Mouse (Mus musculus): ENCODE data around the gene Erc2. TPM values are rescaled to one million over a fixed set of nuclear protein-coding genes. Genes with fewer than 3 reads are reported as not detected.

The Erc2 gene
- polyA plus RNA-seq, 1 experiment from 2014 or later = 33.1 TPM

DNA sequence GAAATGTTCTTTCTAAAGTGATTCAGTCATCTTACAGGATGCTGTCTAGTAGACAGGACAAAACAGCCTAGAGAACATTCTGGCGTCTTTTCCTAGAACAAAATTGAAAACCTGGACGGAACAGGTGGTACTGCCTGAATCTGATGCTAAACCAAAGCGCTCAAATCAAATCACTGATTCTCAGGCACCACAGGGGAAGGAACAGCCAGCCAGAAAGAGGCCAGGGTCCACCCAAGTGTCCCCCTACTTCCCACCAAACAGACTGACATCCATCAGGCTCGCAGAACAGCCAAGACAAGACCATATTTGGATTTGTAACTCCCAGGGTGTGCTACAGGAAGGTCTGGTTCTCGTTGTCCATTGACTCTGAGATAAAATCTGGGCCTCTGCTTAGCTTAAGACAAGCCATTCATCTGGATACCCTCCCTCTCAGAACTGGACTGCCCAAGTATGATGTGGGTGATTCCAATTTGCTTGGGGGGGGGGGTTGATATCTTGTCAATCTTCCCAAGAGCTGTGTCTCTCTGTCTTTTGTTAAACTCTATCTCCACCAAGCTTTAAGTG, 783.1 kb downstream of the Erc2 start:
- 86% methylated on average over 5 of the region's 5 CpGs for WGBS
- Histone ChIP-seq H3K4me2 (replicated peaks) (no peak overlapping the region), H3K9ac (no peak overlapping the region), H3K9me3 (no peaks in the 10 kb centered on the region), H3K4me1 (0 out of 2 replicates have a peak, but pooled peaks cover under 1% of the 10 kb centered on the region), H3K27me3 (replicated peaks) (no peaks in the 10 kb centered on the region), H3K36me3 (no peaks in the 10 kb centered on the region), H3K4me3 (no peak overlapping the region), H3K27ac (no peak overlapping the region)
- no peak for ATAC-seq (ENCODE audit: low FRiP score, low read depth)

DNA sequence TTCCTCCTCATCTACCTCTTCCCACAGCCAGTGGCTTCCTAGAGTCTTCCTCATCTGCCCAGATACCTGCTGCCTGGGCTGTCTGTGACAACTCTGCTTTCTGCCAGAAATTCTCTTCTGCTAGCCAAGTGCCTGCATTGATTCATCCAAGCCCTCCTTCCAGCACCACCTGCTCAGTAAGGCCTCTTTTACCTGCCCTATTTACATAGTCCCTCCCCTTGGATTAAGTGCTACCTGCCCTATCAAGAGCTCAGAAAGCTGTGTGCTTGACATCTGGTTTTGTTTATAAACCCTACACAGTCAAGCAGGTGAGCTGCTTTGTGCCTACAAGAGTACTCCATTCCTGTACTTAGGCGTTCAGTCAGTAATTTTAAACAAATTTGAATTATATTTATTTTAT, 787.2 kb downstream of the Erc2 start:
- Histone ChIP-seq H3K9ac (no peak overlapping the region), H3K36me3 (no peaks in the 10 kb centered on the region), H3K9me3 (no peaks in the 10 kb centered on the region), H3K4me1 (peaks cover 14% of the 10 kb centered on the region), H3K27ac (no peak overlapping the region), H3K4me2 (replicated peaks) (no peak overlapping the region), H3K4me3 (no peak overlapping the region), H3K27me3 (replicated peaks) (no peaks in the 10 kb centered on the region)
- ATAC-seq (ENCODE audit: low FRiP score, low read depth) = no peak
- 81% methylated on average over 1 of the region's 1 CpGs for WGBS

DNA sequence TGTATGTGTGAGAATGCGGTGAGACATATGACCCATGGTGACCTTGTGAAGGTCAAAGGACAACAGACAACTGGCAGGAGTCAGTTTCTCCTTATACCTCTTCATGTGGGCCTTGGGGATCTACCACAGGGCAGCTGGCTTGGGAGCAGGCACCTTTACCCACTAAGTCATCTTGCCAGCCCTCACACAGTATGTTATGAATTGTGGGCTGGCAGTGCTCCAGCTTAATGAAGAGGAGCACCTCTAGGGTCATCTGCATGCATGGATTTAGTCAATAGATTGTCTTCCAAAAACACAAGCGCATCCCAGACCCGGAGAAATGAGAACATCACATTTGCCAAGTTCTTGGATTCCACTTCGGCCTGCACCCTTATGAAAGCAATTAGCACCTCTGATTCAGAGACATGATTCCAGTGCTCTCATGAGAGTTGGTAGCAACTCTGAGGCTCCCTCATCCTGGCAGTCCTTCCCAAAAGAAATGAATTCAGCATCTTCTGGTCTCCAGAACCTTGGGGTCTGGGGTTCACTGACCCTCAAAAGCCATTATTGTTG, 787.6 kb downstream of the Erc2 start:
- 93% methylated on average over 4 of the region's 4 CpGs for WGBS
- H3K27ac ChIP-seq = no peak overlapping the region
- H3K4me2 ChIP-seq (replicated peaks) = no peak overlapping the region
- peaks cover 14% of the 10 kb centered on the region for H3K4me1 ChIP-seq
- H3K36me3 ChIP-seq = no peaks in the 10 kb centered on the region
- no peak overlapping the region for H3K4me3 ChIP-seq
- H3K9ac ChIP-seq = no peak overlapping the region
- H3K9me3 ChIP-seq = no peaks in the 10 kb centered on the region
- no peak for ATAC-seq (ENCODE audit: low FRiP score, low read depth)
- H3K27me3 ChIP-seq (replicated peaks) = no peaks in the 10 kb centered on the region

DNA sequence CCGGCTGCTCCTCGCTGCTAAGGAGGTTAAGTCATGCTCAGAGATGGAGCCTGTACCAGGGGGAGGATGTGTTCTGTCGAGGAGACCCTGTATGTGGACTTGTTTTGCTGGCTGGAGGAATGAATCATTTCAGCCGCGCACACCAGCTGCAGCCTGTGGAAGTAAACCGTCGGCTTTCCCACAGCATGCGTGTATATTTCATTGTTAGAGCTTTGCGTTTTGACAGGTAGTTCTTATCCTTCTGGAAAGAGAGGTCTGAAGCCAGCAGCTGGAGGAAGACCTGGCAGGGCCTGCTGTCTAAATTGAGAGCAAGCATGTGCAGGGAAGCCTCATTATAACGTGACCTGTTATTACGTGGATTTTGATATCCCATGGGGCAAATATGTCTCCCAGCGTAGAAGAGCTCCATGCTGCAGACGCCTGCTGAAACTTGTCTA, 788.6 kb downstream of the Erc2 start:
- Histone ChIP-seq H3K4me2 (replicated peaks) (no peak overlapping the region), H3K4me1 (peaks cover 14% of the 10 kb centered on the region), H3K9ac (no peak overlapping the region), H3K9me3 (no peaks in the 10 kb centered on the region), H3K36me3 (no peaks in the 10 kb centered on the region), H3K4me3 (no peak overlapping the region), H3K27me3 (replicated peaks) (no peaks in the 10 kb centered on the region), H3K27ac (no peak overlapping the region)
- no peak for ATAC-seq (ENCODE audit: low FRiP score, low read depth)
- WGBS = 52% methylated on average over 13 of the region's 13 CpGs

DNA sequence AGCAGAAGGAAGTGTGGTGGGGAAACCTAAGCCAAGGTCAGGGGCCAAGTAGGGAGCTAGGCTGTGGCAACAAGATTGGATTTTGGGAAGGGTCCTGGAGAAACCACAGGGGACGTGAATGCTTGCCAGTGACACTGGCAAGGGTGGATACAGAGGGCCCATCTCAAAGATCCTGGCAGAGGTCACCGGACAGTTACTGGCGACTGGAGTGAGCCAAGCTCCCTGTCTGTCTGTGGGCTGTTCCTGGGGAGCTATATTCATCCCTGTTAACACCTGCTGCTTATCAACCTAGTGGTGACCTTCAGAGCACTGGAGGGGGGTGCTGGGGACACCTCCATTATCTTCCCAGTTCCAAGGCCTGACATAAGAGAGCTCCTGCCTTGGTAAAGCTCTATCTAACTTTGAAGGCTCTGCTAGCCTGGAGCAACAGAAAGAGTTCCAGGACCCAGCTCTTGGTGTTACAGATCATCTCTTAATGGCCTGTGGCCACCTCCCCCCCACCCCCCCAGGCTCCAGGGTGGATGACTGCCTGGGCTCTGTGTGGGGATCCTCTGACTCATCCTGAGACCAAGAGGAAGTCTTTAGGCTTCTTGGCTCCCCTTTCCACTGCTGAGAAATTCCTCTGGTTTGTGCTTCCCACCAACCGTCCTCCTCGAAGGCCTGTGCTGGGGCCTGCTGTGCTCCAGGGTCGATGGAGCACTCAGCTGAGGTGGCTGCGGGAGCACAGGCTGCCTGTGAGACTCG, 790.2 kb downstream of the Erc2 start:
- no peak for ATAC-seq (ENCODE audit: low FRiP score, low read depth)
- no peaks in the 10 kb centered on the region for H3K9me3 ChIP-seq
- H3K36me3 ChIP-seq = no peaks in the 10 kb centered on the region
- peaks cover 20% of the 10 kb centered on the region for H3K4me1 ChIP-seq
- H3K4me3 ChIP-seq = no peak overlapping the region
- H3K27ac ChIP-seq = no peak overlapping the region
- WGBS = 54% methylated on average over 8 of the region's 8 CpGs
- H3K4me2 ChIP-seq (replicated peaks) = no peak overlapping the region
- H3K27me3 ChIP-seq (replicated peaks) = no peaks in the 10 kb centered on the region
- no peak overlapping the region for H3K9ac ChIP-seq

DNA sequence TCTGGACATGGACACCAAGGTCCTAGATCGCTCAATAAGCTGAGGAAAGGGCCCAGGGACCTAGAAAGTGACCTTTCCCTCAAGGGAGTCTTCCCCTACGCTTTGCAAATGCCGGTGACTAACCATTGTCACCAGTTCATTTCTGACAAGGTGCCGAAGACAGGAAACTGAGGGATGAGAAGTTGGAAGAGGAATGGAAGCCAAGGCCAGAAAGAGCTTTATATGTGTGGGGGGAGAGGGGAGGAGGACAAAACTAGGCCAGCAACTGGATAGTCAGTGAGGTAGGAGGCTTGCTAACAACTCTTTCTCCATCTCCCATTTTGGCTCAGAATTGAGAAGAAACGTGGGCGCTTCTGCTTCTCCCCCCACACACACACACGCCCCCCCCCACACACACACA, 791.3 kb downstream of the Erc2 start:
- Histone ChIP-seq H3K36me3 (no peaks in the 10 kb centered on the region), H3K27ac (no peak overlapping the region), H3K4me2 (replicated peaks) (no peak overlapping the region), H3K4me3 (no peak overlapping the region), H3K27me3 (replicated peaks) (no peaks in the 10 kb centered on the region), H3K4me1 (peaks cover 20% of the 10 kb centered on the region), H3K9me3 (no peaks in the 10 kb centered on the region), H3K9ac (no peak overlapping the region)
- no peak for ATAC-seq (ENCODE audit: low FRiP score, low read depth)
- 86% methylated on average over 7 of the region's 7 CpGs for WGBS

DNA sequence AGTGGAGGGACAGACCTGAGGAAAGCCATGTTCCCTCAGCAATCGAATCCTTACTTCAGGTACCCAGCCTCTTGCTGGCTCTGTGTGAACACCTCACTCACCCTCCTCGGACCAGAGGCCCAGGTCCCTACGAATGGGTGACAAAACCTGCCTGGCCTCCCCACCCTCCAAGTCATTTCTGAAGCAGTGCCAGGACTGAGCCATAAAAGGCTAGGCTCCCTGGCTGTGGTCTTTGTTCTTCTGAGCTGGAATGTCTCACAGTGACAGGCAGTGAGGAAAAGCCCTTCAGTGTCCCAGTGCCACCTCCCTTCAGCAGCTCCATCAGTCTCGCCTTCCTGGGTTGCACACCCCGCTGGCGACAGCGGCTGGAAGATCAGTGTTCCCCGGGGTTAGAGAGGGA, 794.8 kb downstream of the Erc2 start:
- H3K36me3 ChIP-seq = no peaks in the 10 kb centered on the region
- no peak for ATAC-seq (ENCODE audit: low FRiP score, low read depth)
- H3K9me3 ChIP-seq = no peaks in the 10 kb centered on the region
- no peaks in the 10 kb centered on the region; the same call in 1 of the 2 replicates for H3K27me3 ChIP-seq (replicated peaks)
- no peak overlapping the region for H3K4me2 ChIP-seq (replicated peaks)
- peaks cover 10% of the 10 kb centered on the region; the same call in 1 of the 2 replicates for H3K4me1 ChIP-seq
- H3K9ac ChIP-seq = no peak overlapping the region
- H3K4me3 ChIP-seq = no peak overlapping the region
- no peak overlapping the region for H3K27ac ChIP-seq
- WGBS = 15% methylated on average over 8 of the region's 8 CpGs

DNA sequence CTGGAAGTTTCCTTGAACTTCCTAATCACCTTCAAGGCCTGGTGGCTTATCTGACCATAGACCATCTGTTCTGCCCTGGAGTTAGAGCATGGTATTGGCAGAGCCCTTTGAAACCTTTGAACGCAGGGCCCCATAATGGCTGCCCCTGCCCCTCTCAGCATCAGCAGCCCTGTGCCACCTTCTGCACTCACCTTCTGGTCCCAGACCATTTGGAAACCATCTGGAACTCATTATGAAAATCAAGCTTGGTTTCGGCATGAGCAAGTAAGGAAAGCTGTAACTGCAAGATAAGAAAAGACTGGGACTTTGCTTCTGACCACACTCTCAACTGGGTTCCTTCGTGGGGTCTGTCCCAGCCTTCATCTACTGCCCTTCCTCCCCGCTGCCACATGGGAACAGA, 796.3 kb downstream of the Erc2 start:
- WGBS = 74% methylated on average over 4 of the region's 4 CpGs
- Histone ChIP-seq H3K36me3 (no peaks in the 10 kb centered on the region), H3K4me1 (peaks cover 6% of the 10 kb centered on the region; the same call in 1 of the 2 replicates)

DNA sequence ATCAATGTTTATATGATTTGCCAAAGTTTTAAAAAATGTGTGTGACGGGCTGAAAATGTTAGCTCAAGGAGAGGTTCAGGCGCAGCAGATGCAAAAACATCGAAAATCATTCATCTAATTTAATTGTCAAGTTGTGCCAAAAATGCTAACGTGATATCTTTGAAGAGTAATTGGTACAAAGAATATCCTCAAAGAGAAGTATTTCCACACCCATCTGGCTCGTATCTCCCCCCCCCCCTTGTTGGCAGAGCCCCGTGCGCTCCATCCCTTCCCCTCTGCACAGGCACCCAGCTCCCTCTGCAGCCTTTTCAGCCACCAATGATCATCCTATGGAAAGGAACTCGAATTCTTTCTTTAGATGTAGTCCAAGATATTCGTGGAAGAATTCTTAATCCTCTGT, 797.0 kb downstream of the Erc2 start:
- peaks cover 6% of the 10 kb centered on the region; the same call in 1 of the 2 replicates for H3K4me1 ChIP-seq
- no peaks in the 10 kb centered on the region; the same call in 1 of the 2 replicates for H3K27me3 ChIP-seq (replicated peaks)
- no peak overlapping the region for H3K9ac ChIP-seq
- no peaks in the 10 kb centered on the region for H3K36me3 ChIP-seq
- no peaks in the 10 kb centered on the region for H3K9me3 ChIP-seq
- ATAC-seq (ENCODE audit: low FRiP score, low read depth) = no peak
- H3K4me2 ChIP-seq (replicated peaks) = no peak overlapping the region
- H3K27ac ChIP-seq = no peak overlapping the region
- WGBS = 82% methylated on average over 9 of the region's 9 CpGs
- H3K4me3 ChIP-seq = no peak overlapping the region

More for the DNA sequence above, 796.3 kb downstream of the Erc2 start:
- Histone ChIP-seq H3K4me3 (no peak overlapping the region), H3K4me2 (replicated peaks) (no peak overlapping the region), H3K27me3 (replicated peaks) (no peaks in the 10 kb centered on the region; the same call in 1 of the 2 replicates), H3K9ac (no peak overlapping the region), H3K27ac (no peak overlapping the region), H3K9me3 (no peaks in the 10 kb centered on the region)
- ATAC-seq (ENCODE audit: low FRiP score, low read depth) = no peak

DNA sequence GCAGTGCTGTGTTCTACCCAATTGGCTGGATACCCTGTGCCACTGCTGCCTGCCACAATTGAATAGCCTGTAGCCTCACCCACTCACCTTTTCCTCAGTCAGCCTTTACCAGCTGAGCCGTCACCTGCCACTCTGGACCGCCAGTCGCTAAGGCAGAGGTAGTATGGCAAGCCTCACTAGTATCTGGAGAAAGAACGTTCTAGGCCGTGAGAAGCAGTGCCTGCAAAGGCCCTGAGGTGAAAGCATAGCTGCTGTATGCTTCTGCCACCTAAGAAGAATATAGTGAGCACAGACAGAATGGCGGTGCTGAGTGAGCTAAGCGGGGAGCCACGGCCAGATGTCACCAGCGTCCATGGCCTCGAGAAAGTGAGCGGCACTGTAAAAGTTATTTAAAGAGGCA, 798.4 kb downstream of the Erc2 start:
- Histone ChIP-seq H3K4me2 (replicated peaks) (no peak overlapping the region), H3K36me3 (no peaks in the 10 kb centered on the region), H3K27me3 (replicated peaks) (no peaks in the 10 kb centered on the region; the same call in 1 of the 2 replicates), H3K4me1 (peaks cover 6% of the 10 kb centered on the region; the same call in 1 of the 2 replicates), H3K27ac (no peak overlapping the region), H3K9ac (no peak overlapping the region), H3K9me3 (no peaks in the 10 kb centered on the region), H3K4me3 (no peak overlapping the region)
- ATAC-seq (ENCODE audit: low FRiP score, low read depth) = no peak
- 90% methylated on average over 11 of the region's 11 CpGs for WGBS

DNA sequence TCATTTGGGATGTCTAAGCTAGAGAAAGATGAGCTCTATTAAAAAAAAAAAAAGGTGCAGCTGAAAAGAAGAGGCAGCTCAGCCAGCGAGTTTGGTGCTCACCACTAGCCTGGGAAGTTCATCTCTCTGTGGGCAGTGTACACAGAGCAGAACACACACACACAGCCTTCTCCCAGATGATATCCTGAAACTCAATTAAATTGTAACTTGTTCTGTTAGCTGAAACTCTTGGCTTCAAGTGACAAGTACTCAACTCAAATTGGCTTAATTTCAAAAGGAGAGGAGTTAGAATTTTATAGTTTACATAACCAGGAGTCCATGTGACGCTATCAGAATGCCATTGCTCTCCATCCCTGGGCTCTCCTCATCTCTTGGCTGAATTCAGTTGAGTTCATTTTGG, 804.4 kb downstream of the Erc2 start:
- Histone ChIP-seq H3K36me3 (no peaks in the 10 kb centered on the region), H3K4me2 (replicated peaks) (no peak overlapping the region), H3K9me3 (no peaks in the 10 kb centered on the region), H3K9ac (no peak overlapping the region), H3K4me1 (no peaks in the 10 kb centered on the region), H3K27me3 (replicated peaks) (no peaks in the 10 kb centered on the region), H3K27ac (no peak overlapping the region), H3K4me3 (no peak overlapping the region)
- ATAC-seq (ENCODE audit: low FRiP score, low read depth) = no peak
- WGBS = 82% methylated on average over 2 of the region's 2 CpGs

DNA sequence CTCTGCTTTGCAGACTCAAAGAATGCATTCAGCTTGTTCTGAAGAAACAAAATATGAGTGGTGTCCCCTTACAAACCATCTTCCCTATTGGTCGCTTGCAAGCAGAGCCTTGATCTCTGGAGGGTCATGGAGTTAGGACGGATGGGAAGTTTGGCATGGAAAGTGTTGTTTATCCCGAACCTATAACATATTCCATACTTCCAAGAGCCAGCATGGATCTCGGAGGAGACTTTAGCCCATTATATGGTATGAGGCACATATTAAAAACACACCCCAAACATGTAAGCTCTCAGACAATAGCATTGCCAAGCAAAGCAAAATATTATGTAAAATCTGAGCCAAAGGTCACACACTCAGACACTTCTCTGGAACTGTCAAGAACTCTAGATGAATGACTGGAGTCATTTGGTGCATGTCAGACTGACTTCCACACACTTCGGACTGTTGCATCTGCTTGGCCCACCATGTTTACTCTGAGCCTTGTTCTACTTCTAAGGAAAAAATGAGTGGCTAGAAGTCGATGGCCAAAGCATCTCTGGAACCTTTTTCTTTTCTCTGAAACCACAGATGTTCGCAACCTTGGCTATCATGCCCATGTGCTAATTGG, 809.6 kb downstream of the Erc2 start:
- Histone ChIP-seq H3K27ac (no peak overlapping the region), H3K4me1 (no peaks in the 10 kb centered on the region), H3K4me2 (replicated peaks) (no peak overlapping the region), H3K9ac (no peak overlapping the region), H3K36me3 (no peaks in the 10 kb centered on the region), H3K27me3 (replicated peaks) (0 out of 2 replicates have a peak, but pooled peaks cover 8% of the 10 kb centered on the region), H3K4me3 (no peak overlapping the region), H3K9me3 (no peaks in the 10 kb centered on the region)
- 86% methylated on average over 7 of the region's 7 CpGs for WGBS
- ATAC-seq (ENCODE audit: low FRiP score, low read depth) = no peak

All from neural tube, embryonic 12.5 days (tissue).